Mouse (Mus musculus) neural tube, embryonic 15.5 days (tissue): Measurements from ENCODE around the gene Ppp1r1b. TPM values are rescaled to one million over a fixed set of nuclear protein-coding genes. Genes with fewer than 3 reads are reported as not detected.

Experiments used
- polyA plus RNA-seq: library from polyadenylated mRNA; unstranded; fragments of >200 nt; fragmentation: Nextera tagmentation; extraction: Ambion mirVana; gene quantifications from 2 replicates; pipeline ENCODE4 v1.2.1, GENCODE M21; 2015

Gene Ppp1r1b
- polyA plus RNA-seq, 1 experiment from 2014 or later, result 2.5 TPM

Other genes starting within 250 kb of the Ppp1r1b start
- 21.1 and 23.0 TPM in 2 replicates for gene Fbxl20, start 198.0 kb upstream of the Ppp1r1b start, polyA plus RNA-seq
- gene Med1, start 155.1 kb upstream of the Ppp1r1b start, polyA plus RNA-seq, result 51.3 and 54.1 TPM in 2 replicates
- gene Cdk12, start 145.3 kb upstream of the Ppp1r1b start, polyA plus RNA-seq, result 7.1 and 7.2 TPM in 2 replicates
- 13.7 and 16.3 TPM in 2 replicates for gene Neurod2, start 18.8 kb upstream of the Ppp1r1b start, polyA plus RNA-seq
- 31.6 and 37.6 TPM in 2 replicates for gene Stard3, start 10.0 kb downstream of the Ppp1r1b start, polyA plus RNA-seq
- gene Tcap, start 35.4 kb downstream of the Ppp1r1b start, polyA plus RNA-seq, result 1.4 and 1.7 TPM in 2 replicates
- 2.2 and 2.9 TPM in 2 replicates for gene Pnmt, start 38.0 kb downstream of the Ppp1r1b start, polyA plus RNA-seq
- gene Pgap3, start 52.1 kb downstream of the Ppp1r1b start, polyA plus RNA-seq, result 7.4 and 9.6 TPM in 2 replicates
- gene Erbb2, start 64.1 kb downstream of the Ppp1r1b start, polyA plus RNA-seq, result 7.3 and 9.4 TPM in 2 replicates
- gene Mien1, start 90.6 kb downstream of the Ppp1r1b start, polyA plus RNA-seq, result 243 and 278 TPM in 2 replicates
- gene Grb7, start 98.0 kb downstream of the Ppp1r1b start, polyA plus RNA-seq, result 1.1 and 8.3 TPM in 2 replicates
- 0.18 and 1.3 TPM in 2 replicates for gene Ikzf3, start 197.6 kb downstream of the Ppp1r1b start, polyA plus RNA-seq
- 0.45 TPM in 1 of 2 replicates, not detected in the other for gene Zpbp2, start 202.7 kb downstream of the Ppp1r1b start, polyA plus RNA-seq
- 92.9 and 99.8 TPM in 2 replicates for gene Ormdl3, start 239.0 kb downstream of the Ppp1r1b start, polyA plus RNA-seq
- not detected in 2 replicates for gene Lrrc3c, start 249.9 kb downstream of the Ppp1r1b start, polyA plus RNA-seq